Mouse (Mus musculus) hindbrain, embryonic 14.5 days (tissue): ENCODE measurements around the gene Zfp786. TPM values are rescaled to one million over a fixed set of nuclear protein-coding genes. Genes with fewer than 3 reads are reported as not detected.

Source experiments
- ATAC-seq: fragments of 200-750 bp; cut with Nextera tagmentation; 2 replicates; pipeline ENCODE4 v1.8.0; 2017; ENCODE audit warnings: moderate number of reproducible peaks, mild to moderate bottlenecking, moderate TSS enrichment, moderate library complexity; ENCODE audit not compliant: low FRiP score
- DNase-seq: peaks from one replicate; pipeline ENCODE4 v3.0.0-alpha.2; 2015; ENCODE audit warnings: low spot score
- H3K27ac ChIP-seq: fragments of 300-500 bp; sonication (generic); 2 replicates; pipeline ENCODE4 v1.5.1; 2014; ENCODE audit warnings: mild to moderate bottlenecking, moderate library complexity
- H3K27me3 ChIP-seq: fragments of 300-500 bp; sonication (generic); 2 replicates; pipeline ENCODE4 v1.6.1; 2014; ENCODE audit warnings: mild to moderate bottlenecking, low read length, mixed read lengths; ENCODE audit not compliant: control insufficient read depth, insufficient read depth
- H3K36me3 ChIP-seq: fragments of 300-500 bp; sonication (generic); replicated peaks from 2 replicates; pipeline ENCODE4 v1.6.1; 2014; ENCODE audit not compliant: control insufficient read depth, insufficient read depth
- H3K4me1 ChIP-seq: fragments of 300-500 bp; sonication (generic); replicated peaks from 2 replicates; pipeline ENCODE4 v1.6.1; 2014; ENCODE audit warnings: antibody characterized with exemption, low read length, mixed read lengths; ENCODE audit not compliant: control insufficient read depth, insufficient read depth
- H3K4me2 ChIP-seq: fragments of 300-500 bp; sonication (generic); replicated peaks from 2 replicates; pipeline ENCODE4 v1.6.1; 2014; ENCODE audit warnings: mild to moderate bottlenecking, moderate library complexity
- H3K4me3 ChIP-seq: fragments of 300-500 bp; sonication (generic); replicated peaks from 2 replicates; pipeline ENCODE4 v1.5.1; 2014; ENCODE audit warnings: mild to moderate bottlenecking, low read length
- H3K9ac ChIP-seq: fragments of 300-500 bp; sonication (generic); 2 replicates; pipeline ENCODE4 v1.6.1; 2014
- H3K9me3 ChIP-seq: fragments of 300-500 bp; sonication (generic); 2 replicates; pipeline ENCODE4 v1.6.1; 2016; ENCODE audit warnings: low read length; ENCODE audit not compliant: control insufficient read depth
- WGBS: fragments of 180-500 bp; shearing (Covaris S2); extraction: QIAGEN DNeasy Blood & Tissue Kit; methylation state at CpG from one replicate; pipeline ENCODE4 v1.1.7; 2014; 5-methylcytosine and 5-hydroxymethylcytosine counted together
- polyA plus RNA-seq: library from polyadenylated mRNA; unstranded; fragments of >200 nt; fragmentation: Nextera tagmentation; extraction: Ambion mirVana; gene quantifications from 2 replicates; pipeline ENCODE4 v1.2.1, GENCODE M21; 2014

Gene Zfp786
- polyA plus RNA-seq, 1 experiment from 2014 or later, result 13.7 TPM

DNA sequence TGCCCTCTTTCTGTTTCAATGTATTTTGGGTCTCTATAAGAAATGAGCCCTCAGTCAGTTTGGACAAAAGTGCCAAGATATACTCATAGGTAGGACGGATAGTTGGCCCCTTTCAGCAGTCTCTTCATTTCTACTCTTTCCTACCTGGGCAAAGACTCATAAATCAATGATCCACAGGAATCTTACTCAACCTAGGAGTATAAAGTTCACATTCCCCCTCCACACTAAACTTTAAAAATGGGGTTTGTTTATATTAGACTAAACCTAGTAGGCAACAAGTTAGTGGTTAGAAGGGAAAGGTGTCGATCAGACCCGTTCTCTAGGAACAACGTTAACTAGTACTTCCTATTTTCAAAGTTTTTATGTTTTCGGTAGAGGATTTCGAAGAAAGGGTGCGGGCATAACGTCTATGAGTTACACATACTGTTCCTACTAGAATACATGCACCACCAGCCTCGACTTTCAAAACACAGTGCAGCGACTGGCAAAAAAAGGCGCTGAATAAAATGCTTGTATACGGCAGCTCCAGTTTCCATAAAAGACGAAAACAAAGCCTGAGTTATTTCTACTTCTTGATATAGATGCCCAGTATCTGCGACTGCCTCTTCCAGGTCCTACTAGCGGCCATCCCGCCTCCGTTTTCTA is 18.3 kb downstream of the Zfp786 start:
- peak overlapping the region; percentile 74 for H3K4me3 ChIP-seq
- peak overlapping the region; percentile 89 for H3K9ac ChIP-seq
- ATAC-seq, result no peak
- 1% methylated on average over 17 of the region's 17 CpGs for WGBS
- peak overlapping the region; percentile 63 for H3K4me2 ChIP-seq
- H3K4me1 ChIP-seq, result peaks cover 31% of the 10 kb centered on the region
- no peaks in the 10 kb centered on the region for H3K9me3 ChIP-seq
- no peak for DNase-seq
- H3K36me3 ChIP-seq, result peaks cover 6% of the 10 kb centered on the region
- H3K27me3 ChIP-seq, result no peaks in the 10 kb centered on the region
- peak overlapping the region; percentile 91 for H3K27ac ChIP-seq

DNA sequence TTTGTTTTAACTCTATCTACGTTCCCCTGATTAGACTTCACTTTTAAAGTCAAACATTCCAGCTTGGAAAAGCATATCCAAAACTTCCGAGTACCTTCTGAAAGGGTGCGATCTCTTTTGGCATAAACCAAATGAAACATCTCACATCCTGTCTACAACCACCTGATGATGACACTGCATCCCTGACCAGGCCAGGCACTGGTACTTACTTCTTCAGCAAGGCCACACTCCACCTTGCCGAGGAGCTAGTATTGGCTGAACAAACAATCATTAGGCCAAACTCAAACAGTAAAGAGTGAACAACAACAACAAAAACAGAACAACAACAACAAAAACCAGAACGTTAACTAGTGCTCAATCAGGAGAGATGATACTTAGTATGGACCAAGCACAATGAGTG is 19.3 kb downstream of the Zfp786 start:
- Histone ChIP-seq H3K9me3 (no peaks in the 10 kb centered on the region), H3K9ac (peak overlapping the region; percentile 89), H3K4me2 (peak overlapping the region; percentile 63), H3K27me3 (no peaks in the 10 kb centered on the region), H3K4me1 (peaks cover 31% of the 10 kb centered on the region), H3K4me3 (peak overlapping the region; percentile 74), H3K36me3 (peaks cover 13% of the 10 kb centered on the region), H3K27ac (no peak overlapping the region)
- DNase-seq, result no peak
- no peak for ATAC-seq
- WGBS, result 74% methylated on average over 5 of the region's 5 CpGs

DNA sequence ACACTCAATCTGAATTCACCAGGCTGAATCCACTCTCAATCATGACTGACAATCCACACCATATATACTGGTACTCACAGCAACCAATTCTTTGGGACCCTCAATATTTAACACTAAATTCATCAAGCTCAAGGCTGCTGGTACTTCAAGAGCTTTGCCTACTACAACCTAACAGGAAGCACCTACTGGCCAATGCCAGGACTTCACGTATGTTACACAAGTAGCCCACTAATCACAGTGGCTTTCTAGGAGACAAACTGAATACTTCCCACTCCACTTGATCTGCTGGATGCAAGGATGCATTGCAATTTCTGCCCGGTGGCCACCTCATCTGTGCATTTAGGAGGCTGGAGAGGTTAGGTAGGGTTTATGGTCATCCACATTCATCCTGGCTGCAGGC is 20.5 kb downstream of the Zfp786 start:
- Histone ChIP-seq H3K9ac (no peak overlapping the region), H3K36me3 (peaks cover 24% of the 10 kb centered on the region), H3K4me2 (peak overlapping the region; percentile 63; the same call in 1 of the 2 replicates)

GRCm38 (mm10) chr6:47809053-47809452 is 21.6 kb downstream of the Zfp786 start:
- H3K4me2 ChIP-seq, result peak overlapping the region; percentile 28
- H3K9me3 ChIP-seq, result no peaks in the 10 kb centered on the region
- DNase-seq (no peak), ATAC-seq (no peak)
- H3K36me3 ChIP-seq, result peaks cover 35% of the 10 kb centered on the region
- H3K4me3 ChIP-seq, result no peak overlapping the region
- no peaks in the 10 kb centered on the region for H3K27me3 ChIP-seq
- no peak overlapping the region for H3K9ac ChIP-seq
- H3K4me1 ChIP-seq, result peaks cover 29% of the 10 kb centered on the region
- peak overlapping the region; percentile 16; the same call in 1 of the 2 replicates for H3K27ac ChIP-seq
- 74% methylated on average over 4 of the region's 4 CpGs for WGBS

More for the DNA sequence above, 20.5 kb downstream of the Zfp786 start:
- peaks cover 31% of the 10 kb centered on the region for H3K4me1 ChIP-seq
- 80% methylated on average over 2 of the region's 2 CpGs for WGBS
- DNase-seq (no peak), ATAC-seq (no peak)
- no peak overlapping the region for H3K27ac ChIP-seq
- H3K4me3 ChIP-seq, result no peak overlapping the region
- no peaks in the 10 kb centered on the region for H3K27me3 ChIP-seq
- no peaks in the 10 kb centered on the region for H3K9me3 ChIP-seq

DNA sequence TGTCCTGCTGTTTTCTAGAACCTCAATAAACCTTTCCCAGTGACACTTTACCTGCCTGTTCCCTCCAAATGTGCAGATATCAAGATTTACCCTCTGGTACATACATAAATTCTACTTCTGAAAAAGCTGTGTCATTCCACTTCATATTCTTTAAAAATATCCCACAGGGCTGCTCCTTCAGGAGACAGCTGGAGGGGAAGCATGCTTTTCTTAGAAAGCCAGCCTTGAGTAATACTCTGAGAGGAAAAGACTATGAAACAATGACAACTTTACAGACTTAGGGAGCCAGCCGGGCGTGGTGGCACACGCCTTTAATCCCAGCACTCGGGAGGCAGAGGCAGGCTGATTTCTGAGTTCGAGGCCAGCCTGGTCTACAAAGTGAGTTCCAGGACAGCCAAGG is 22.1 kb downstream of the Zfp786 start:
- WGBS, result 94% methylated on average over 4 of the region's 5 CpGs
- DNase-seq (no peak), ATAC-seq (no peak)
- Histone ChIP-seq H3K9ac (no peak overlapping the region), H3K36me3 (peaks cover 40% of the 10 kb centered on the region), H3K4me2 (no peak overlapping the region), H3K4me1 (peaks cover 27% of the 10 kb centered on the region), H3K27me3 (no peaks in the 10 kb centered on the region), H3K4me3 (no peak overlapping the region), H3K9me3 (no peaks in the 10 kb centered on the region), H3K27ac (no peak overlapping the region)

DNA sequence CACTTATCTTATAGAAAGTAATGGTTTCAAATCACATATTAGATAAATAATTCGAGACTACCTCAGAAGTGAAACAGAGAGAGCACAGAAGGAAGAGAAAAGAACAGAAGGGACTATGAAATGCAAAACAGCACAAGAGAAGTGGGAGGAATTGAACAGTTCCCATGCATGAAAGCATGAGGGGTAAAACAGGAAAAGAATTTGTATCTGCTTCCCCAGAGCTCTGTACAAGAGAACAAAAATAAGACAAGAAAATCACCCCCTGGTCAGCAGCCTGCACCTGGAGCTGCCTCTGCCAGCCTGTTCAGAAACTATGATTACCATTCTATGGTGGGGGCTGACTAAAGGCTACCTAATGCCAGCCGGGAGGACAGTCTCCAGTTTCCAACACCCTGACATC is 23.2 kb downstream of the Zfp786 start:
- H3K4me3 ChIP-seq, result no peak overlapping the region
- ATAC-seq (no peak), DNase-seq (no peak)
- no peak overlapping the region for H3K4me2 ChIP-seq
- H3K27me3 ChIP-seq, result no peaks in the 10 kb centered on the region
- H3K9ac ChIP-seq, result no peak overlapping the region
- no peak overlapping the region for H3K27ac ChIP-seq
- H3K36me3 ChIP-seq, result peaks cover 52% of the 10 kb centered on the region
- no peaks in the 10 kb centered on the region for H3K9me3 ChIP-seq
- H3K4me1 ChIP-seq, result peaks cover 27% of the 10 kb centered on the region
- 91% methylated on average over 2 of the region's 2 CpGs for WGBS

DNA sequence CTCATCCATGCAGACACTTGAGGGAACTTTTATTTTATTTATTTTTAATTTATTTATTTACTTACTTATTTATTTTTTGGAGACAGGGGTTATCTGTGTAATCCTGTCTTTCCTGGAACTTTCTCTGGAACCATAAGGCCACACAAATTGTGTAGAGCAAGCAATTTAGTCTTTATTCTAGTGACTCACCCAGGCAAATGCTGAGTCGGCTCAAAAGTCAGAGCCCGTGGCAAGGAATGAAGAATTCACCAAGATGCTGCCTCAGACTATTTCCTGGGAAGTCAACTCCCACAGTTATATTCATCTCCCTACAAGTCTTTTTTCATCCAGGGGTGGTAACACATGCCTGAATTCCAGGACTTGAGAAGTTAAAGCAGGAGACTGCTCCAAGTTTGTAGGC is 25.1 kb downstream of the Zfp786 start:
- no peak for DNase-seq
- Histone ChIP-seq H3K4me2 (no peak overlapping the region), H3K27me3 (no peaks in the 10 kb centered on the region), H3K9me3 (no peaks in the 10 kb centered on the region), H3K4me1 (peaks cover 10% of the 10 kb centered on the region; the same call in 1 of the 2 replicates), H3K9ac (no peak overlapping the region), H3K36me3 (peaks cover 71% of the 10 kb centered on the region), H3K4me3 (no peak overlapping the region), H3K27ac (no peak overlapping the region)
- 88% methylated on average over 2 of the region's 2 CpGs for WGBS
- no peak for ATAC-seq

GRCm38 (mm10) chr6:47799079-47799478 is 31.6 kb downstream of the Zfp786 start:
- no peak overlapping the region for H3K4me2 ChIP-seq
- H3K36me3 ChIP-seq, result peaks cover 96% of the 10 kb centered on the region
- peak; percentile 69 for DNase-seq
- 48% methylated on average over 6 of the region's 6 CpGs for WGBS
- H3K9ac ChIP-seq, result no peak overlapping the region
- H3K27me3 ChIP-seq, result no peaks in the 10 kb centered on the region
- no peaks in the 10 kb centered on the region for H3K9me3 ChIP-seq
- H3K27ac ChIP-seq, result no peak overlapping the region
- no peaks in the 10 kb centered on the region for H3K4me1 ChIP-seq
- no peak overlapping the region for H3K4me3 ChIP-seq
- no peak for ATAC-seq

DNA sequence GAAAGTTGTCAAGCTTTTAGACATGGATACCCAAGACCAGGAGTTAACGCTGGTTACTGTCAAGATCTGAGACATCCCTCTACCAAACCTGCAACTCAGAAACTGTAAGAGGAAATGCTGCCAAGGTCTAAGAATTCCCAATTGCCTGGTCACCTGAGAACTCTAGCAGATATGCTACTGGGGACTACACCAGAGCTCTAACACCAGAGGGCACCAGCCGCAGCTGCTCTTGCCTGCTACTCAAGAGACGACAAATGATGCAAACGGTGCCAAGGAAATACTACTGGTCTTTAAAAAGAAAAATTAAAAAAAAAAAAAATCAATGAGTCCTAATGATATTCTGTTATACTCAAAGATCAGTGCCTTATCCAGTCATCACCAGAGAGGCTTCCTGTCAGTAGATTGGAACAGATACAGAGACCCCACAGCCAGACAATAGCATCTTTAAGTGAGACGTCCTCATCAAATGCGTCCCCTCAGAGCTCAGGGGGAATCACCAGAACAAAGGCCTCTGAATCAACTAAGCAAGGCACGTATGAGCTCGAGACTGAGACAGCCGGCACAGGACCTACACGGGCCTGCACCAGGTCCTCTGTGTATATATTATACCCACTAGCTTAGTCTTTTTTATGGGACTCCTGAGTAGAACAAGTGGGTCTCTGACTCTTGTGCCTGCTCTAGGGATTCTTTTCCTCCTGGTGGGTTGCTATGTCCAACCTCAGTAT is 36.4 kb downstream of the Zfp786 start:
- ATAC-seq (peak; percentile 46; the same call in 1 of the 2 replicates), DNase-seq (no peak)
- peaks cover 48% of the 10 kb centered on the region for H3K36me3 ChIP-seq
- peak overlapping the region; percentile 40 for H3K27ac ChIP-seq
- WGBS, result 36% methylated on average over 10 of the region's 10 CpGs
- peaks cover under 1% of the 10 kb centered on the region; the same call in 1 of the 2 replicates for H3K4me1 ChIP-seq
- no peaks in the 10 kb centered on the region for H3K27me3 ChIP-seq
- H3K9me3 ChIP-seq, result no peaks in the 10 kb centered on the region
- no peak overlapping the region for H3K4me2 ChIP-seq
- H3K4me3 ChIP-seq, result no peak overlapping the region
- no peak overlapping the region for H3K9ac ChIP-seq
